ENCODE assay signal across 7 mouse cellular contexts in the genomic region with DNA sequence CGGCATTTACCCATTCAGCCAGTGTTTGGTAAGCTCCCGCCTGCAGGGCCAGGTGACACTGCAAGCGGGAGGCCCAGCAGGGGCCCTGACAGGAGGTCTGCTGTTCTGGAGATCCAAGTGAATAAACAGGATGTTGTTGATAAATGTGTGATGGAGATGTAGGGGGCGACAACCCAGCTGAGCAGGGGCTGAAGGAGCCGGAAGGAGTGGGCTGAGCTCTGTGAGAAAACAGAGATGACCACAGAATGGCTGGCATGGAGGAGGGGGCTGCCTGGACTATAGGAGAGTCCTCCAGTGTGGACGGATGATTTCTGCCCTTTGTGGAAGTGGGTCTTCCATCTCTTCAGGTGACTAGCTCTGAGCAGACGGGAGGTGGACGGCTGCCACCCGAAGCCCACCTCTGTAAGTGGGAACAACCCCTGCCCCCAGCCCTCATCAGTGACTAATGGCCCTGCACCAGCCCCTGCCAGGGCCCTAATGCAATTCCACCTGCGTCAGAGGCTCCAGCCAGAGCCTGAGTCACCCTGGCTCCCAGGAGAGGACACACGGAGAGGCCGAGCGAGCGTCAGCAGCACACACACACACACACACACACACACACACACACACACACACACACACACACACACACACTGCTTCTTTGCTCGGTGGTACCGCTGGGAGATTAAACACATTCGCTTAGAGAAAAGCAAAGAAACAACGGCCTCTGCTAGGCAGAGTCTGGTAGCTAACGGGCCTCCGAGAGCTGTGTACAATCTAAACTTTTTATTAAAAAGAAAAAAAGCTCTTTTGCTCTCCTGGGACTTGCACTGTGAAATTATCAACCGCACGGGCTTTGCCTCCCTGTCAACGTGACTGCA. TPM values are rescaled to one million over a fixed set of nuclear protein-coding genes. Genes with fewer than 3 reads are reported as not detected.
DNase-seq lines count a peak whose midpoint lies in the region; ATAC-seq and TF ChIP-seq lines count a peak whose summit lies in the region.

No protein-coding gene starts in this region.

- no peaks in the 10 kb centered on the region for H3K27me3 ChIP-seq in heart, adult 2 months (ENCODE audit: control insufficient read depth, insufficient read depth, low read length)
- H3K27me3 ChIP-seq in lung, embryonic 16.5 days (ENCODE audit: control insufficient read depth, insufficient read depth, low read depth, low read length), result no peaks in the 10 kb centered on the region

- peak; percentile 50 to 64 for DNase-seq in adrenal gland, adult 18-20 months (ENCODE audit: low spot score in 2 of 2)
- DNase-seq in embryo, embryonic 10.5 days (ENCODE audit: low spot score), result peak; percentile 56
- peak; percentile 60 to 67 for DNase-seq in heart, adult 2 months
- DNase-seq in kidney, adult 11 months, result peak; percentile 55
- peak; percentile 62 for DNase-seq in urinary bladder, postnatal 14 days (ENCODE audit: low spot score)
- no peak for DNase-seq in layer of hippocampus, adult 18-20 months (ENCODE audit: low spot score in 2 of 2)

- peak overlapping the region; percentile 31; the same call in 1 of the 2 replicates for H3K27ac ChIP-seq in heart, adult 2 months
- peak overlapping the region; percentile 24; the same call in 1 of the 2 replicates for H3K27ac ChIP-seq in lung, embryonic 16.5 days (ENCODE audit: low read length)

- intact Hi-C loops in heart, adult 2 months (cut with DNase I), result no loop called here

- 0 out of 2 replicates have a peak overlapping the region, but pooled peaks have one; percentile 24 for H3K9ac ChIP-seq in heart, adult 2 months (ENCODE audit: low read depth, low read length)
- no peak overlapping the region for H3K9ac ChIP-seq in lung, embryonic 16.5 days (ENCODE audit: low read length)

- peak overlapping the region; percentile 31 for H3K4me2 ChIP-seq in lung, embryonic 16.5 days (ENCODE audit: low read depth, low read length)

- WGBS in heart, adult 2 months, result 21% methylated on average over 22 of the region's 23 CpGs
- 10% methylated on average over 23 of the region's 23 CpGs for WGBS in lung, embryonic 16.5 days

- TF ChIP-seq EP300 in heart, adult 2 months (IDR thresholded peaks at IDR 0.05; ENCODE audit: insufficient read depth, low read depth, low read length), result no peak

- H3K9me3 ChIP-seq in lung, embryonic 16.5 days (ENCODE audit: control insufficient read depth, low read length), result no peaks in the 10 kb centered on the region

- H3K4me1 ChIP-seq in heart, adult 2 months (ENCODE audit: control insufficient read depth, insufficient read depth, low read length), result peaks cover 9% of the 10 kb centered on the region
- peaks cover 16% of the 10 kb centered on the region for H3K4me1 ChIP-seq in lung, embryonic 16.5 days (replicated peaks; ENCODE audit: control insufficient read depth, insufficient read depth, low read length)

- TF ChIP-seq POLR2A in heart, adult 2 months (IDR thresholded peaks at IDR 0.05; ENCODE audit: insufficient read depth, low read depth, low read length), result no peak

- no peaks in the 10 kb centered on the region for H3K36me3 ChIP-seq in heart, adult 2 months (ENCODE audit: control insufficient read depth, insufficient read depth, low read length)
- no peaks in the 10 kb centered on the region for H3K36me3 ChIP-seq in lung, embryonic 16.5 days (ENCODE audit: control insufficient read depth, insufficient read depth, low read length)

- no peak for TF ChIP-seq CTCF in heart, adult 2 months (IDR thresholded peaks at IDR 0.05)

- peak; percentile 71 for ATAC-seq in lung, embryonic 16.5 days (ENCODE audit: low read depth)

- H3K4me3 ChIP-seq in heart, adult 2 months, result no peak overlapping the region
- no peak overlapping the region for H3K4me3 ChIP-seq in lung, embryonic 16.5 days (ENCODE audit: low read length)

- no peaks in the 10 kb centered on the region for H3K79me2 ChIP-seq in heart, adult 2 months (replicated peaks; ENCODE audit: control insufficient read depth, insufficient read depth, low read length)

RNA-seq across cellular contexts. Expression of a gene that starts 52.9 kb away (rescaled TPM):
- 100 to 1,000 TPM; 162 to 176 TPM for total RNA-seq in adrenal gland, adult 18-20 months (2021)
- total RNA-seq in heart, adult 2 months (2021), result 100 to 1,000 TPM; 113 to 128 TPM
- 13.3 and 22.7 TPM in 2 replicates for polyA plus RNA-seq in heart, adult 2 months (2012; rRNA removed)
- 15.5 and 19.2 TPM in 2 replicates for polyA plus RNA-seq in lung, embryonic 16.5 days (2015; fragmentation: Nextera tagmentation; extraction: Ambion mirVana)
- total RNA-seq in layer of hippocampus, adult 18-20 months (2021), result 100 to 1,000 TPM; 116 to 127 TPM

Comparison
In these comparisons a context has a peak if more than half of its experiments do, and no peak if none do; other contexts are left out.
1. DNase-seq: peak in adrenal gland, adult 18-20 months (2 of 2), embryo, embryonic 10.5 days (single experiment), heart, adult 2 months (2 of 2), kidney, adult 11 months (single experiment) and urinary bladder, postnatal 14 days (single experiment); none in layer of hippocampus, adult 18-20 months (0 of 2).